Mouse (Mus musculus) T-helper 2 cell (primary cell): ENCODE data around the gene Arl3.

ENCODE experiments used
- in situ Hi-C: fragments of 300-600 bp; cut with MboI, MseI; formaldehyde crosslinking; loops from one replicate; pipeline ENCODE4 v1.15.1; 2025; ENCODE audit warnings: high pct_unique_total_duplicates

The Arl3 gene

GRCm38 (mm10) chr19:46502471-46503166, 70.4 kb downstream of the Arl3 start:
- in situ Hi-C loops: no loop called here

GRCm38 (mm10) chr19:46502069-46502455, 70.9 kb downstream of the Arl3 start:
- in situ Hi-C loops: no loop called here

GRCm38 (mm10) chr19:46501401-46502068, 71.5 kb downstream of the Arl3 start, which contains the start of gene Trim8:
Gene Trim8 (plus strand): TSS chr19:46501702.
- in situ Hi-C loops: no loop called here

- in situ Hi-C loops: no loop called here
These were observed 72.2 kb downstream of the Arl3 start for GRCm38 (mm10) chr19:46500581-46501341.

GRCm38 (mm10) chr19:46499836-46500580, 73.0 kb downstream of the Arl3 start:
- in situ Hi-C loops: no loop called here

GRCm38 (mm10) chr19:46499539-46499835, 73.5 kb downstream of the Arl3 start:
- in situ Hi-C loops: no loop called here

- in situ Hi-C loops: no loop called here
These were observed 75.8 kb downstream of the Arl3 start for GRCm38 (mm10) chr19:46497230-46497629.

GRCm38 (mm10) chr19:46495136-46495535, 77.9 kb downstream of the Arl3 start:
- in situ Hi-C loops: no loop called here

GRCm38 (mm10) chr19:46490634-46491033, 82.4 kb downstream of the Arl3 start:
- in situ Hi-C loops: no loop called here

- in situ Hi-C loops: no loop called here
These were observed 83.5 kb downstream of the Arl3 start for GRCm38 (mm10) chr19:46489448-46489847.

- in situ Hi-C loops: no loop called here
These were observed 86.3 kb downstream of the Arl3 start for GRCm38 (mm10) chr19:46486709-46487108.

GRCm38 (mm10) chr19:46485847-46486246, 87.2 kb downstream of the Arl3 start:
- in situ Hi-C loops: no loop called here

- in situ Hi-C loops: no loop called here
These were observed 88.5 kb downstream of the Arl3 start for GRCm38 (mm10) chr19:46484518-46484917.

- in situ Hi-C loops: no loop called here
These were observed 89.2 kb downstream of the Arl3 start for GRCm38 (mm10) chr19:46483701-46484328.

GRCm38 (mm10) chr19:46482896-46483516, 90.0 kb downstream of the Arl3 start:
- in situ Hi-C loops: no loop called here

- in situ Hi-C loops: no loop called here
These were observed 91.2 kb downstream of the Arl3 start for GRCm38 (mm10) chr19:46481756-46482155.

- in situ Hi-C loops: no loop called here
These were observed 91.6 kb downstream of the Arl3 start for GRCm38 (mm10) chr19:46481352-46481751.
